Mouse (Mus musculus): Measurements from ENCODE around the gene Acbd5. TPM values are rescaled to one million over a fixed set of nuclear protein-coding genes. Genes with fewer than 3 reads are reported as not detected.
"Not testable (repeated sequence)": the region's sequence is repeated elsewhere in the genome, so short reads cannot be mapped to it uniquely, and the experiment has no call there.

The Acbd5 gene
- 10 to 100 TPM; 70.0 to 71.8 TPM for total RNA-seq (2021)

- peak; percentile 96 for DNase-seq
- intact Hi-C loops (cut with DNase I) = no loop called here
These were observed at the start of gene Acbd5 for GRCm38 (mm10) chr2:23067552-23068369. Gene Acbd5, plus strand, starts transcription at chr2:23068167.

- intact Hi-C loops (cut with DNase I) = no loop called here
These were observed 48.8 kb upstream of the Acbd5 start for GRCm38 (mm10) chr2:23019170-23019569.

GRCm38 (mm10) chr2:23021320-23021719 lies 46.6 kb upstream of the Acbd5 start:
- DNase-seq = no peak
- intact Hi-C loops (cut with DNase I) = no loop called here

More at GRCm38 (mm10) chr2:23019170-23019569, 48.8 kb upstream of the Acbd5 start:
- no peak for DNase-seq

- intact Hi-C loops (cut with DNase I) = no loop called here
- DNase-seq = no peak
These were observed 46.2 kb upstream of the Acbd5 start for GRCm38 (mm10) chr2:23021721-23022120.

- intact Hi-C loops (cut with DNase I) = no loop called here
These were observed 44.9 kb upstream of the Acbd5 start for GRCm38 (mm10) chr2:23023023-23023422.

GRCm38 (mm10) chr2:23023714-23024282 lies 44.2 kb upstream of the Acbd5 start:
- intact Hi-C loops (cut with DNase I) = no loop called here
- no peak for DNase-seq

More at GRCm38 (mm10) chr2:23023023-23023422, 44.9 kb upstream of the Acbd5 start:
- DNase-seq = no peak

GRCm38 (mm10) chr2:23026379-23026778 lies 41.6 kb upstream of the Acbd5 start:
- intact Hi-C loops (cut with DNase I) = no loop called here
- no peak for DNase-seq

GRCm38 (mm10) chr2:23028826-23029225 lies 39.1 kb upstream of the Acbd5 start:
- no peak for DNase-seq
- intact Hi-C loops (cut with DNase I) = loop anchor here (2.0 kb wide), 1 partner anchor 66 kb away; no protein-coding TSS in a partner anchor

GRCm38 (mm10) chr2:23030631-23031030 lies 37.3 kb upstream of the Acbd5 start:
- intact Hi-C loops (cut with DNase I) = no loop called here
- DNase-seq = no peak

- DNase-seq = no peak
- intact Hi-C loops (cut with DNase I) = no loop called here
These were observed 33.1 kb upstream of the Acbd5 start for GRCm38 (mm10) chr2:23034692-23035435.

GRCm38 (mm10) chr2:23035467-23035866 lies 32.5 kb upstream of the Acbd5 start:
- intact Hi-C loops (cut with DNase I) = no loop called here
- no peak for DNase-seq

GRCm38 (mm10) chr2:23039082-23040000 lies 28.6 kb upstream of the Acbd5 start:
- intact Hi-C loops (cut with DNase I) = no loop called here
- no peak for DNase-seq

- peak; percentile 95 for DNase-seq
- intact Hi-C loops (cut with DNase I) = no loop called here
These were observed 27.8 kb upstream of the Acbd5 start, which contains the start of gene Abi1 for GRCm38 (mm10) chr2:23040001-23040646. Gene Abi1, minus strand, starts transcription at chr2:23040241.

- DNase-seq; intact Hi-C loops (cut with DNase I): not testable (repeated sequence)
These were observed 27.3 kb upstream of the Acbd5 start for GRCm38 (mm10) chr2:23040690-23041089.

- intact Hi-C loops (cut with DNase I) = no loop called here
- DNase-seq = no peak
These were observed 26.5 kb upstream of the Acbd5 start for GRCm38 (mm10) chr2:23041457-23041856.

- DNase-seq = no peak
- intact Hi-C loops (cut with DNase I) = no loop called here
These were observed 25.8 kb upstream of the Acbd5 start for GRCm38 (mm10) chr2:23042189-23042588.

- intact Hi-C loops (cut with DNase I) = no loop called here
- no peak for DNase-seq
These were observed 22.3 kb upstream of the Acbd5 start for GRCm38 (mm10) chr2:23045703-23046102.

GRCm38 (mm10) chr2:23048006-23048405 lies 20.0 kb upstream of the Acbd5 start:
- intact Hi-C loops (cut with DNase I) = no loop called here

GRCm38 (mm10) chr2:23051890-23052289 lies 16.1 kb upstream of the Acbd5 start:
- intact Hi-C loops (cut with DNase I) = no loop called here
- DNase-seq = no peak

More at GRCm38 (mm10) chr2:23048006-23048405, 20.0 kb upstream of the Acbd5 start:
- no peak for DNase-seq

GRCm38 (mm10) chr2:23052523-23052922 lies 15.4 kb upstream of the Acbd5 start:
- DNase-seq = no peak
- intact Hi-C loops (cut with DNase I) = no loop called here

All from left cerebral cortex, postnatal 4 days (tissue).